Mouse (Mus musculus) inflammation-experienced regulatory T-cells, adult 6 months (primary cell): ENCODE data around the gene Fbxo28. TPM values are rescaled to one million over a fixed set of nuclear protein-coding genes. Genes with fewer than 3 reads are reported as not detected.
"Not testable (repeated sequence)": the region's sequence is repeated elsewhere in the genome, so short reads cannot be mapped to it uniquely, and the experiment has no call there.

Experiments
- ATAC-seq: one replicate; pipeline ENCODE4 v1.8.0; 2017
- polyA plus RNA-seq, 3 experiments: library from polyadenylated mRNA; unstranded; fragments of 100-300 nt; shearing (Covaris generic); gene quantifications; one replicate each; pipeline ENCODE4 v1.2.1; 2017

Fbxo28 gene
- polyA plus RNA-seq, 3 experiments from 2014 or later, result 6.0 to 8.2 (median 6.7) TPM

- no peak for ATAC-seq
These were observed 564 bp upstream of the Fbxo28 start for GRCm38 (mm10) chr1:182341993-182342392.

- no peak for ATAC-seq
These were observed 1.1 kb downstream of the Fbxo28 start for GRCm38 (mm10) chr1:182340281-182340680.

DNA sequence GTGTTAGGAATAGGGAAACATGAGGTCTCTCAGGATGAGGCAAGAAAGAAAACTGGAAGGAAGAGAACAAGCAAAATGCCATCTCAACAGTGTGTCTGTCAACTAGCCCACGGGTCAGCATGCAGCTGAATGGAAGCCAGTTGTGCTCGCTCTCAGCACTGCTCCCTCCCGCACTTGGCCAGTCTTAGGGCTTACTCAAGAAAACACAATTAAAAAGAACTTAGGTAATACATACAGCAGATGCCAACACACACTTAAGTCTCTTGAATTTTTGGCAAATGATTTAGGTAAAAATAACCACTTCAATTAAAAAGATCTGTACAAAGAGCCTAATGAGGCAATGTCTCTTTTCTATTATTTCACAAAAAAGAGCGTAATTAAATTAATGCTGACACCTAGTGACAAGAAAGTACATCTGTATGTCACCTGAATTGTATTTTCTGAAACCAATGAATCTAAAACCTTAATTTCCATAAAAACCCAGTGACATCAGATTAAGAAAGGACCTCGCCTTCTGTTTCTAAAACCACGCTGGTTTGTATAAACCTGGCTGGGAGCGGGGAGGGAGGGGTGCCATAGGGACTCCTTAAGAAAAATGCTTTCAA lies 2.4 kb downstream of the Fbxo28 start:
- no peak for ATAC-seq

- ATAC-seq, result no peak
These were observed 7.5 kb downstream of the Fbxo28 start for GRCm38 (mm10) chr1:182333766-182334437.

DNA sequence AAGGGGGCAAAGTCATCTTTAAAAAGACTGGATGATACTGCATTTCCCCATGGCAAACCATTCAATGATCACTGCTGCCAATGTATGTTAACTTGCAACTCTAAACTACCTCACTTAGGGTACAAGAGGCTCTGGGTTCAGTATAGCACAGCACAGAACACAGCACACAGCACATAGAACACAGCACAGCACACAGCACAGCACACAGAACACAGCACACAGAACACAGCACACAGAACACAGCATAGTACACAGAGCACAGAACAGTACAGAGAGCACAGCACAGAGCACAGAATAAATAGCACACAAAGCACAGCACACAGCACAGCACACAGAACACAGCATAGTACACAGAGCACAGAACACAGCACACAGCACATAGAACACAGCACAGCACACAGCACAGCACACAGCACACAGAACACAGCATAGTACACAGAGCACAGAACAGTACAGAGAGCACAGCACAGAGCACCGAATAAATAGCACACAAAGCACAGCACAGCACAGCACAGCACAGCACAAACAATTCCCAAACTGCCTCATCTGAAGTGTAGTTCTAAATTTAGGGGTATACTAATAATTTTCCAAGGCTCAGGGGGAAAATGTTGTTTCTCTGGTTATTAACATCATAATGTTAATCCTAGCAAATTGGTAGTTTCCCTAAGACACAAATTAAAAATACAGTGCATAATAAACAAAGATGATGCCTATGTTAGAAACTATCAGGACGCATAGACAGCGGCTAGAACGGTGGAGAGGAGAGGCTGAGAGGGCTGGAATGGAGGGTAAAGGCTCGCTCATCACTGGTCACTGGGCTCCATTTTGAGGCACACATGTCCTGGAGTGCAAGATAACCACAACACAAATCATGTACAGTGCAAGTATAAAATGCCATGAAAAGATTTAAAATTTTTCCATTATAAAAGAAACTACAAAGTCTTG lies 9.1 kb downstream of the Fbxo28 start:
- ATAC-seq, result no peak

GRCm38 (mm10) chr1:182325919-182326318 lies 15.5 kb downstream of the Fbxo28 start:
- no peak for ATAC-seq

DNA sequence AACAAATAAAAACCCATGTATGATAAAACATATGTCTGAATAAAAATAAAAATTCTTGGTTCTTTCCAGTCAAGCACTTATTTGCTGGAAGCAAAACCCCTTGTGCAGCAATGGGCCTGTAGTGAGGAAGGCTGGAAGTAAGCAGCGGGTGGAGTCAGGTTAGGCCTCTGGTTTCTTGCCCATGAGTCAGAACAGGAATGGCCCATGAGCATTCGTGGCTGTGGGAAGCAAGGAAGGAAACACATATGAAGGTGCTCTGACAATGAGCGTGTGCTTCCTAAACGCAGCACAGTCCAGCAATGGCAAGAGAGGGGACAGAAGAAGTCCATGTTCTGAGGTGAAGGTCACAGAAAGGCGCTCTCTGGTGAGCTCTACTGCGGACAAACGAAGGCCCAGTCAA lies 16.9 kb downstream of the Fbxo28 start:
- no peak for ATAC-seq

- no peak for ATAC-seq
These were observed 18.3 kb downstream of the Fbxo28 start for GRCm38 (mm10) chr1:182323139-182323538.

DNA sequence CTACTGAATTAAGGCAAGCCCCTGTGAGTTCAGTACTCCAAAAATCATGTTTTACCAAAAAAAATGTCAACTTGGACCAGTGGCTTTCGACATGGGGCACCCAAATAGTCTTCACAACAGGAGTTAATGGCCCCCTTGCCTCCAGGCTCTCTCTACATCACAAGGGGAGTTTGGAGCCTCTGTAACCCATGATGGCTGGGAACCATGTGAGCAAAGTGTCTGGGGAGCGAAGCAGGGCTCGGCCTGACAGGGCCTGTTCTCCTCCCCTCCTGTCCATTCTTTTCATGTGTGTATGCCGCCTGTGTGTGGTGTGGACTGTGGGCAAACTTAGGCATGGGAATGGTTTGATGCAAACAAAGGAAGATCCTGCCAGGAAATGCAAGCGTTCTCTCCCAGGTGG lies 27.2 kb downstream of the Fbxo28 start:
- ATAC-seq, result no peak

DNA sequence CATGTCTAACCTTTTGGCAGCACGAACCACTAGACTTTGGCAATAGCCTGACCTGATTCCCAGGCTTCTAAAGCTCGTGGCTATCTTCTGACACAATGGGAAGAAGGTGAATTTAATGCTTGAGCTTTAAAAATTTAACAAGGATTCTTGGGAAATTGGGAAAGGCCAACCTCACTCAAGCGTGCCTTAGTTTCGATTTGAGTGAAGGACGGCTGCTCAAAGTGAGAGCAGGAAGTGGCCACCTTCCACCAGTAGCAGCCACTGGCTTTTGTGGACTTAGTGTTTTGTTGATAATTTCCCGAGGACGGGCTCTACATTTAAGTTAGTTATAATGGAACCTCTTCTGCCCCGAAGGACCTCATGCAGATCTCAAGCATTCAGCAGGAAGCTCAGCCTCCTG lies 28.2 kb downstream of the Fbxo28 start:
- no peak for ATAC-seq

DNA sequence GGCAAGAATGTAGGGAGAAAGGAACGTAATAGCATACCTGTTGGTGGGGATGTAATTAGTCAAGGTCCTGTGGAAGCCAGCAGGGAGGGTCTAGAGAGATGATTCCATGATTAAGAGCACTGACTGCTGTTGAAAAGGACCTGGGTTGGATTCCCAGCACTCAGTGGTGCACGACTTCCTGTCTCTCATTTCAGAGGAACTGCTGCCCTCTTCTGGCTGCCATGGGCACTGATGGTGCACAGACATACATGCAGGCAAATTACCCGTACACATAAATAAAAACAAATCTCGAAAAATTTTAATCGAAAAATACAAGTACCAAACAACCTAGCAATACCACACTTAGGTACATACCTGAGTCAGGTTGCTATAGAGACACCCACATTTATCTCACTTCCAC lies 30.1 kb downstream of the Fbxo28 start:
- no peak for ATAC-seq

DNA sequence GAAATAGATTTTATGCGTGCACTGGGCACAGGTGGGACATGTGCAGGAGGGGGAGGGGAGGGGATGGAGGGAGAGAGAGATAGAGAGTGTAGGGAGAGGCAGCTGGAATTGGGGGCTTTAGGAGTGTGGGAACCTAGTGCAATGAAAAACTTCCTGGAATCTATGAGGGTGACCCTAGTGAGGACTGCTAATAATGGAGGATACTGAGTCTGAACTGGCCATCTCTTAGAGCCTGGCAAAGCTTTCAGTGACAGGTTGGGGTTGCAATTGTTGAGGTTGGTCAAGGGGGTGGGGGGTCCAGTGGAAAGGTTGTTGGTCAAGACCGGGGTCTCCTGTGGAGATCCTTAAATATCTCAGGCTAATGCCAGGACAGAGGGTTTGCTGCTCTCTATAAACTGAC lies 31.1 kb downstream of the Fbxo28 start:
- ATAC-seq, result no peak

GRCm38 (mm10) chr1:182309403-182309802 lies 32.0 kb downstream of the Fbxo28 start:
- ATAC-seq, result no peak

GRCm38 (mm10) chr1:182302916-182303315 lies 38.5 kb downstream of the Fbxo28 start:
- ATAC-seq, result no peak

GRCm38 (mm10) chr1:182302176-182302870 lies 39.1 kb downstream of the Fbxo28 start:
- no peak for ATAC-seq

DNA sequence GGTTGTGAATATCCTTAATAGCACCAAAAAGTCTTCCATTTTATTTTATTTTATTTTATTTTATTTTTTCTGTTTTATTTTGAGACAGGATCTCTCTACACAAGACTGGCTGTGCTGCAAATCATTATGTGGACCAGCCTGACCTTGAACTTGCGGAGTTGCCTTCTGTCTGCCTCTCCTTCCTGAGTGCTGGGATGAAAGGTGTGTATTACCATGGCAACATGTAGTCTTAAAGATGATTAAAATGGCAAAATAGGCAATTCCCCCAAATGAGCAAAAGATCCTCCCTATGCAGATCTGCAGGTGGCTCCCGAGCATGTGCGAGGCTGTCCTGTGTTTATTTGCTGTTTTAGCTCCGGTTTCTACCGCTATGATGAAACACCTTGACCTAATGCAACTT lies 43.6 kb downstream of the Fbxo28 start:
- no peak for ATAC-seq

GRCm38 (mm10) chr1:182297246-182297645 lies 44.2 kb downstream of the Fbxo28 start:
- no peak for ATAC-seq

DNA sequence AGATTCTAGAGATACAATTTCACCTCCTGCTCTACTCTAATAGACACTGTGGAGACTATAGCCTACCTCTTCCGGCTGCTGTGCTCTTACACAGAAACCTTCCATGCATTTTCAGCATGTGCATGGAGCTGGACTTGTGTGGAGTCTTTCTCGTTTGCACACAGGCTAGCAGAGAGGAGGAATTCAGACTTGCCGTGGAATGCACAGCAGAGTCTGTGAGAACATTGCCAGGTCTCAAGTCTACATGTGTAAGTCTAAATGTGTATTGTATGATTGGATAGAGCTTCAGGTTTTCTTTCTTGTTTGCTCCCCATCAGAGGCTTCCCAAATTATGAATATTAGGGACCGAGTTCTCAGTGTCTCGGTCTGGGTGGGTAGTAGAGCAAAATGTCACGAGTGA lies 44.6 kb downstream of the Fbxo28 start:
- no peak for ATAC-seq

DNA sequence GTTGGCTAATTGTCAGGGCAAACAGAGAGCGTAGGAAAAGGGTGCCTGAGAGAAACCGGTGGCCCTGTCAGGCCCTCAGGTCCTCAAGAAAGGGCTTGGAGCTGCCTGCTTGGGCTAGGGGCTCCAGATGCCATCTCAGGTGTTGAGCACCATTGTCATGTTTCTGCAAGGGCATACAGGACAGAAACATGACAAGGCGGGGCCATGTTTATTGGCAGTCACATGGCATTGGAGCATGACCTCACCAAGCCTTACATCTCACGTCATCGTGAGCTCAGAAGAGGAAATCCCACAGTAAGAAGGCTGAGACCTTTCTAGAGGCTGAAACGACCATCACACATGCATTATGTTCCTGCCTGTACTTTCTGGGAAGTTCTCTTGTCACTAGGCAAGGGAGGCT lies 45.3 kb downstream of the Fbxo28 start:
- no peak for ATAC-seq

DNA sequence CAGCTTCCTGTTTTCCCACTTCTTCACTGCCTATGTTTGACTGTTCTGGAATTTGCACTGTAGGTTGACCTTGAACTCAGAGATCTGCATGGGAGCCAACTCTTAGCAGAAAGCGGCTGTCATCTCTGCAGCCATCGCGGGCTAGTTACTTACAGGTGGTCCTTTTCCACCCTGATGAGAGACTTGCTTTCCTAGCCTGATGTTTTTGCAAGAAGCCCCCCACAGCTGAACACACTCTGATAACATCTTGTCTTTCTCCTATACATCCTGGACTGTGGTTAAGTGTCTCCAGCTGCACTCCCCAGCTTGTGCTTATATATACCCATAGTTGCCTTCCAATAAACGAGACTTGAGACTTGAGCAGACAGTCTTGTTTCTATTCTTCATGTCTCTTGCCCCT lies 49.1 kb downstream of the Fbxo28 start:
- ATAC-seq, result no peak

- not testable (repeated sequence) for ATAC-seq
These were observed 50.7 kb downstream of the Fbxo28 start for GRCm38 (mm10) chr1:182290741-182291140.

GRCm38 (mm10) chr1:182289781-182290180 lies 51.6 kb downstream of the Fbxo28 start:
- no peak for ATAC-seq

GRCm38 (mm10) chr1:182288601-182289000 lies 52.8 kb downstream of the Fbxo28 start:
- no peak for ATAC-seq
